11 mouse cellular contexts compared by ENCODE assay signal in the genomic region with DNA sequence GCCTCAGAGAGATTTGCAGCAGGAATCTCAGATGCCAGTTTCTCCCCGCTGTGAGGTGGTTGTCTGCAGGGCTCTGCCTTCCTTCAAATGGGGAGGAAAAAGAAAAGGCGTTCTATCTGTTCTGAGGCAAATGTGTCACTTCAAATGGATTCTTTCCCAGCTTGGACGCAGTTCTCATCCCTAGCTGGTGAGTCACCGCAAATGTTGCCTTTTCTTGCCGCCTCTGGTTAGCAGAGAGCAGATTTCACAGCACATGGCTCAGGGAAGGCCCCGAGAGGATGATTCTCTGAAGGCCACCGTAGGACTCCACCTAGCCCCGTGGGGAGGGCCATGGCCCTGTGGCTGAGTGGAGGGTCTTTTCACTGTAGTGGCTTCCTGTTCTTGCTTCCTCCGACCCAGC. TPM values are rescaled to one million over a fixed set of nuclear protein-coding genes. Genes with fewer than 3 reads are reported as not detected.
A peak's percentile ranks its signal among the peaks of the same experiment; 100 is the strongest.
DNase-seq lines count a peak whose midpoint lies in the region; ATAC-seq lines count a peak whose summit lies in the region.
"Had no signal": no experiment of that assay in that cellular context is flagged by ENCODE, and none has a peak within 500 bp of the region (broad histone marks: within the 10 kb centered on the region; RNA-seq: fewer than 3 reads in every experiment).

No protein-coding gene starts in this region.

- H3K4me2 ChIP-seq in hindbrain, embryonic 11.5 days (replicated peaks; ENCODE audit: low read depth, low read length): no peak overlapping the region
- H3K4me2 ChIP-seq: embryonic facial prominence, embryonic 13.5 days; intestine, embryonic 15.5 days had no signal

- no peak overlapping the region for H3K27ac ChIP-seq in hindbrain, embryonic 11.5 days (ENCODE audit: low read depth, low read length)
- H3K27ac ChIP-seq: embryonic facial prominence, embryonic 13.5 days; heart, adult 2 months; intestine, embryonic 15.5 days had no signal

- WGBS in hindbrain, embryonic 11.5 days: 85% methylated on average over 9 of the region's 9 CpGs

- no peak overlapping the region for H3K9ac ChIP-seq in hindbrain, embryonic 11.5 days (ENCODE audit: low read depth, low read length)
- H3K9ac ChIP-seq: embryonic facial prominence, embryonic 13.5 days; intestine, embryonic 15.5 days had no signal

- no peak for ATAC-seq in hindbrain, embryonic 11.5 days (ENCODE audit: low FRiP score)
- ATAC-seq: intestine, embryonic 15.5 days had no signal

- no peaks in the 10 kb centered on the region for H3K4me1 ChIP-seq in hindbrain, embryonic 11.5 days (replicated peaks; ENCODE audit: control insufficient read depth, insufficient read depth, low read length)

- DNase-seq in adrenal gland, postnatal 10 days: peak; percentile 13
- no peak for DNase-seq in adrenal gland, adult 18-20 months (ENCODE audit: low spot score in 2 of 2)
- DNase-seq in urinary bladder, postnatal 36 days (ENCODE audit: low spot score in 2 of 2): peak; percentile 20 to 23
- no peak for DNase-seq in urinary bladder, postnatal 4 days (ENCODE audit: low spot score in 2 of 2)
- peak; percentile 55 to 66 for DNase-seq in layer of hippocampus, postnatal 36 days
- DNase-seq in telencephalon, adult 2 months (ENCODE audit: low read depth, low spot score): peak; percentile 95
- DNase-seq in retina, postnatal 1 day: no peak
- no peak for DNase-seq in hindbrain, embryonic 11.5 days (ENCODE audit: low spot score)

- H3K9me3 ChIP-seq in hindbrain, embryonic 11.5 days (ENCODE audit: control insufficient read depth, low read length): no peaks in the 10 kb centered on the region
- H3K9me3 ChIP-seq: embryonic facial prominence, embryonic 13.5 days; intestine, embryonic 15.5 days had no signal

- no peaks in the 10 kb centered on the region for H3K36me3 ChIP-seq in hindbrain, embryonic 11.5 days (ENCODE audit: control insufficient read depth, insufficient read depth, low read length)
- H3K36me3 ChIP-seq: embryonic facial prominence, embryonic 13.5 days; intestine, embryonic 15.5 days had no signal

- no peaks in the 10 kb centered on the region for H3K27me3 ChIP-seq in hindbrain, embryonic 11.5 days (ENCODE audit: control insufficient read depth, insufficient read depth, low read length)
- H3K27me3 ChIP-seq: embryonic facial prominence, embryonic 13.5 days; intestine, embryonic 15.5 days had no signal

- H3K4me3 ChIP-seq in hindbrain, embryonic 11.5 days (ENCODE audit: low read depth, low read length): no peak overlapping the region
- H3K4me3 ChIP-seq: embryonic facial prominence, embryonic 13.5 days; heart, adult 2 months; intestine, embryonic 15.5 days had no signal

RNA-seq across cellular contexts. Expression of gene Hrh1, which starts 51.2 kb away (rescaled TPM):
- under 1 TPM; 0.84 to 0.97 TPM for total RNA-seq in adrenal gland, postnatal 10 days (2021)
- total RNA-seq in adrenal gland, adult 18-20 months (2021): 1 to 10 TPM; 1.4 to 1.5 TPM
- total RNA-seq in layer of hippocampus, postnatal 36 days (2021): 1 to 10 TPM; 3.3 to 5.1 TPM
- polyA plus RNA-seq in hindbrain, embryonic 11.5 days (2014; fragmentation: Nextera tagmentation; extraction: Ambion mirVana): 0.08 and 0.35 TPM in 2 replicates
- polyA plus RNA-seq: embryonic facial prominence, embryonic 13.5 days had no signal

Comparison
In these comparisons a context has a peak if more than half of its experiments do, and no peak if none do; other contexts are left out.
1. DNase-seq: peak in adrenal gland, postnatal 10 days (single experiment), urinary bladder, postnatal 36 days (2 of 2), layer of hippocampus, postnatal 36 days (2 of 2) and telencephalon, adult 2 months (single experiment); none in adrenal gland, adult 18-20 months (0 of 2), urinary bladder, postnatal 4 days (0 of 2), retina, postnatal 1 day (single experiment) and hindbrain, embryonic 11.5 days (single experiment).